Mouse (Mus musculus): ENCODE measurements at regions not wholly inside any gene's neighbourhood (a gene's known extent, or its start where the extent isn't known, plus 50 kb on each side); places are given as distances from the start of the nearest gene placed in this dataset.
A peak's percentile ranks its signal among the peaks of the same experiment; 100 is the strongest.
"Not testable (repeated sequence)": the region's sequence is repeated elsewhere in the genome, so short reads cannot be mapped to it uniquely, and the experiment has no call there.

- no peak for DNase-seq (ENCODE audit: low spot score)
These were observed 250.5 kb upstream of the Myo3a start for GRCm38 (mm10) chr2:21976831-21977230.

DNA sequence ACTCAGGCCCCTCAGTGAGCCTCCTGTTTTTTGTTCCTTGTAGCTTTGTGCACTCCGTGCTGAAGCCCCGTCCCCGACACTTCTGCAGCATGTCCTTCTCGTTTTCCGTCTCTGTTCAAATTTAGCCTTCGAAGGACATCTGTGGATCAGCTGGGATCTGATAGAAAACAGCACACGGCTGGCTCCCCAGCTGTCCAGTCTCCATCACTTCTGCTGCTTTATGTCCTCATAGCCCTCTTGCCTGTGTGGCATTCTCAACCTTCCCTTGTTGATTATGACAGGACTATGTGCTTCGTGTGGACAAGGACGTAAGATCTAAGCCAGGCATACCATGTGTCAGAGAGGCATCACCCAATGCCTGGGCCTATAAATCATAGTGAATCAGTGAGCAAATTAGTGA is 247.1 kb upstream of the Myo3a start:
- no peak for DNase-seq (ENCODE audit: low spot score)

DNA sequence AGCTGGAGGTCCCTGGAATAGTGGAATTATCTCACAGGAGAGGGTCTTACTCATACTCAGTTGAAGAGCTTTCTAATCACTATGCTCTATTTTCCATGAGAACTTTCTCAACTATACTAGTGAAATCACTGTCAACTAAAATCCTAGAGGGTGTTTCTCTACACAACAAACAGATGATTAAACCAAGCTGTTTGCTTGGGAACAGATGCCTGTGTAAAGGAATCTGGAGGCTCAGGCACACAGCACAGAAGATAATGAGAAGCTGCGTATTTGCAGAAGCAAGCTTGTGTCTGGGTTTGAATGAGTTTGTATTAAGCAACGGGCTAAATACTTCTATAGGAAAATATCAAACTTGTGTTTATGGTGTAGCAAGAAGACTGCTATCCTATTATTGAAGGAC is 202.9 kb upstream of the Myo3a start:
- DNase-seq (ENCODE audit: low spot score) = no peak

DNA sequence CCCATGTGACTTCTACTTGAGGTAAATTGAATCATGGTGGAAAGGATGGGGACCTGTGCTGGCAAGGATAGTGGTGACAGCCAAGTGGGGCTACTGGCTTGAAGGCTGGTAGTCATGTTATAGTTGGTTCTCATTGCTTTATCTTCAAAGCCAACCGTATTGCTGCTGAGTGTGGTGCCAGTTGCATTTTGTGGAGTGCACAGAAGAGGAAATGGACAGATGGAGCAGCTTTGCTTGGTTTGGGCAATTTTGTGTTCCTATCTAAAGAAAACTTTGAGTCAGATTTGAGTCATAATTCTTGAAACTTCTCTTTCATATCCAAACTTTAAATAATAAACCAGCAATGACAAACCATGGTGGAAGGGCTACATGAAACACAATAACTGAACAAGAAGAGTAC is 200.5 kb upstream of the Myo3a start:
- DNase-seq (ENCODE audit: low spot score) = no peak

DNA sequence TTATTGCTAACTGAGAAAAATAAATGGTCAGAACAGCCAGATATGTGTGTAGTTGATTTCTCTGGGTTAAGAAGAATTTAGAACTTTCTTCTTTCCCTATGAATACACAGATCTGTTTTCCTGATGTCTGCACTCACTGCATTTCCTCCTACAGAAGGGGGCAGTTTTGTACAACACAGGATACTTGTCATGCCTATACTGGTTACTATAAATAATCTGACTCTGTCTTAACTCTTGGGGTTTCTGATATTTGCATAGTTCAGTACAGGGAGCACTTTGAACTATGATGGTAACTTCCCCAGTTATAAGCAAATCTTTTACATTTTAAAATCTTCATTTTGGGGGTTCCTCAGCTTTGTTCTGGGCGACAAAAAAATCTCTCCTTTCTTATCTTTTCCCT is 198.7 kb upstream of the Myo3a start:
- DNase-seq (ENCODE audit: low spot score) = no peak

DNA sequence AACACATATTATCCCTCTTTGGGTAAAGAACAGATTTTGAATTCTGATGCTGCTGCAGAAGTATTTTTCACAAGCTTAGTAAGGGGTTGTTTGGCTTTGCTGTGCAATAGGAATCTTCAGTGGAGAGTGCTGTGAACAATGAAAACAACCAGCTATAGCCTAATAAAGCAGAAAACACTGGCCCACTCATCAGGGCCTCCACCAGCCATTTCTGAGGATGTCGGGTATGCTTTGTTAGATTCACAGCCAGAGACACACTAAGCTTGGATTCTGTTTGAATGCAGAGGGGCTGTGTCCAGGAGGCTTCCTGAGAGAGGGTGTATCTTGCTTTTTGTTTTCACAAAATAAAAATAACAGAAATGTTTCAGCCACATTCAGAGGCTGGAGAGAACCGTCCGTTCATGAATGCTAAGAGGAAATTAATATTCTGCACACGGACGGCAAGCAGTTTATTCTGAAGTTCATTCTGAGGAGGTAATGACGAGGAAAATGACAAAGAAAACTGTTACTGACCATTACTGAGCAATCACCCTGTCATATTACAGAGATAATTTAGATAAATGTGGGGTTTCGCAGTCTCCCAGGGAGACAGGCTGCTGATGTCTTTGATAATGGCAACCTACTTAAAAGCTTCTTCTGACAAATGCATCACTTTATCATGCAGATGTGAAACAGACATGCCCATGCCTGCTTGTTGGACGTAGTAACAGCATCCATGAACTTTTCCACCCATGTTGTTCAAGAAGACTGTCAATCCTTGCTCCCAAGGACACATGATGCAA is 198.1 kb upstream of the Myo3a start:
- DNase-seq (ENCODE audit: low spot score) = no peak

GRCm38 (mm10) chr2:22029804-22030194 is 197.5 kb upstream of the Myo3a start:
- DNase-seq (ENCODE audit: low spot score) = no peak

DNA sequence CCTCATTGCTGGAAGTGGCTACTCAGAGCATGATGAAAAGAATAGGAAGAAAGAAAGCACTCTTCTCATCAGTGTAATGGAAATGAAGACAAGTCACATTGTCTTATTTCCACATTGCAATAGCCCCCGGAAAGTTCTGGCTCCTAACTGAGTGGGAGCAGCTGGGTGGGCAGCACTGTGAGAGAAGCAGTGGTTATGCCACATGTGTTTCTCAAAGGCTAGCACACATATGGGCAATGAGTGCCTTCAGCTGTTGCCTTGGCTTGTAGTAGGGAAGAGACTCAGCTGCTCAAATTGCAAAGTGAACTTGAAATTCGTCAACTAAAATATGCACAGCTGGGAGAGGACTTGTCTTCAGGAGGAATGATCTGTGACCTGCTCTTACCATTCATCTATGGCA is 190.5 kb upstream of the Myo3a start:
- DNase-seq (ENCODE audit: low spot score) = no peak

- no peak for DNase-seq (ENCODE audit: low spot score)
These were observed 188.5 kb upstream of the Myo3a start for GRCm38 (mm10) chr2:22038780-22039179.

DNA sequence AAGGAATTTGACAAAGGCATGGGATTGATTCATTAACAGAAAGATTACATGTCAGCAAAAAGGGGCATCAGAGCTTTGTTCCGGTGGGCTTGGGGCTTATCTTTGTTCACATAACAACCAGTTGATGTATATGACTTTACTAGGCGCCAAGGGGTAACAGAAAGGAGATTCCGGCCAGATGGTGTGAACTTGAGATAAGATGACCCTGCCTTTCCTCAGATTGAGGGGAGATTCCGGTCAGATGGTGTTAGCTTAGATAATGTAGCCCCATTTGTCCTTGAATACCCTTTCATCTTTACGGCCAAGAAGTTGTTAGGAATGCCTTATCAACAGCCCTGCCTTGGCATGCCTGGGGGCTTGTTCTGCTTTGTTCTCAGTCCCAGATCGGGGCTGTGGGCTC is 183.4 kb upstream of the Myo3a start:
- DNase-seq (ENCODE audit: low spot score) = not testable (repeated sequence)

DNA sequence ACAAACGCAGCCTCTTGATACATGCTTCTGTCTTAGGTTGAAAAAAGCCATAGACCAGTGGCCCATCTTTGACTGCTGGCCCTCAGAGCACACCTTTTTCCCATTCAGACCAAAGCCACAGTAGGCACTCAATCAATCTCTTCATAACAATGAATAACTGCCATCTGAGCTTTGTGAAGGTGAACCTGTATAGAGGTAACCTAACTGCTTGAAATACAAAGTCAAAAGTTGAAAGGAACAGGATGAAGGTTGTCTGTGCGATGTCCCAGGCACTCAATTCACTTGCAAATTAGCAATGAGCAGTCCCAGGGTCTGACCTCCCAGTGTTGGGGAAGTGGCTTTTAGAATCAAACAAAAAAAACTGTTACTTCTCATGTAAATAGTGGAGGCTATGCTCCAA is 182.4 kb upstream of the Myo3a start:
- DNase-seq (ENCODE audit: low spot score) = no peak

DNA sequence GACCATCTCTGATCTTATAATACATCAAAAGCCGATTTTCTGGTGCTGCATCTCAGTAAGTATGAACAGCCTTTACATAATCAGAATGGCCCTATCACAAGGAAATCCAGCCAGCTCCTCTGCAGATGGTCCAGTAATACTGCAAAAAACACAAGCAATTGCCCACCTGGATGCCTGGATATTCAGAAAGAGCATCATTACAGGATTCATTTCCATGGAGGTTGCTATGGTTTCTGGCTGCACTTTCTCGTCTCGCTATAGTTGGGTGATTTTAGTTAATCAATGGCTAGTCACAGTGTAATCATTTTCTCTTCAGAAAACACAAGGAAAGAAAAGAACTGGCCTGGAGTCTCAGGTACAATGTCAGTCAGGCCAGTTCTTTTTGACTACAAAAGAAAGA is 179.8 kb upstream of the Myo3a start:
- no peak for DNase-seq (ENCODE audit: low spot score)

DNA sequence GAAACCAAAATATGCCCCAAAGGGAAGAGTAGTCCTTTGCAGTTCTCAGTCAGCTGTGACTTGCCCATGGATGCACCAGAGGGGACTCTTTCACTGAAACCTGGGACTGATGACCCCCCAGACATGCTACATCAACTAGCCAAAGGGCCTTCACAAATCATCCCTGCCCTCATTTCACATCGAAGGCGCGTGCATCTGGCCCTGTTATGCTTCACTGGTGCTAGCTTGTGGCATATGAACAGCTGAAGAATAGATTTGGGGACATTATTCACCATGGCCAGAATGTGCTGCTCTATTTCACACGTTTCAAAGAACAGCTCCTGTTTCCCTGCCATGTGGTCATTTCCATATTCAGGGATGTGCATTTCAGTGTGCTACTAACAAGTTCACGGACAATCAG is 160.8 kb upstream of the Myo3a start:
- no peak for DNase-seq (ENCODE audit: low spot score)

GRCm38 (mm10) chr2:22096848-22097247 is 130.5 kb upstream of the Myo3a start:
- peak; percentile 1 for DNase-seq (ENCODE audit: low spot score)

DNA sequence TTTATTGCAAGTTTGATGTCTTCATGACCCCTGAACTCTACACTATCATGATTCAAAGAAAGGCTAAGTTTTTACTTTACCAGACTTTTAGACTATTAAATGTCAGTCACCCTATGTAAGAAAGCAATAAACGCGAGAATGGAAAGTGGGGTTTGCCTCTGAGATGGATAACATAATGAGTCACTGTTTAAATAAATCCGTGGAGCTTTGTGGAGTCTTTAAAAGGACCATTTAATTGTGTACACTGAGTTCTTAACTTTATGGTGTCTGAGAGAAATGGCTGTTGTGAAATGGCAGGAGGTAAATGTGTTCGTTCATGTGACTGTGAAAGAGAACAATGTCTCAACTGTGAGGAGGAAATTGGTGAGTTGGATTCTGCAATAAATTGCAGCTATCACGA is 122.2 kb upstream of the Myo3a start:
- no peak for DNase-seq (ENCODE audit: low spot score)

- DNase-seq (ENCODE audit: low spot score) = no peak
These were observed 77.6 kb upstream of the Myo3a start for GRCm38 (mm10) chr2:22149721-22150120.

DNA sequence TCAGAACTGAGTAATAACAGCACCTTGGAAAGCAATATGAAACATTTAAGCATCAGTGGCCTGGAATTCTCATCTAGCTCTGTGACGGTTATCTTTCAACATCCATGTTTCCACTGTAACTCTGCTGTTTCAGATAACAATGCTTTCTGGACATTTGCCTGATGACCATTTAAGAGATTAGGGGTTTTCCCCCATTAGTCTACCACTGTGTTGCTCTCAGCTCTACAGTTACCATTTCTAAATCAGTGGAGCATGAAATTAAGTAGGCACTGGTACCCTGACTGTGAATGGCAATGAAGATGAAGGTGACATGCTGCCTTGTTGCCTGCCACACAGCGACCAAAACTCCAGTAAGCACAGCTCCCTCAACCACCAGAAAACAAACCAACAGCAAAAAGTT is 70.7 kb upstream of the Myo3a start:
- no peak for DNase-seq (ENCODE audit: low spot score)

GRCm38 (mm10) chr2:22165443-22165842 is 61.9 kb upstream of the Myo3a start:
- DNase-seq (ENCODE audit: low spot score) = no peak

- DNase-seq (ENCODE audit: low spot score) = no peak
These were observed 61.4 kb upstream of the Myo3a start for GRCm38 (mm10) chr2:22165919-22166318.
